Mouse (Mus musculus) lung, postnatal 0 days (tissue): ENCODE measurements at regions not wholly inside any gene's neighbourhood (a gene's known extent, or its start where the extent isn't known, plus 50 kb on each side); places are given as distances from the start of the nearest gene placed in this dataset.
A peak's percentile ranks its signal among the peaks of the same experiment; 100 is the strongest.

Experiments used
- ATAC-seq: fragments of 200-750 bp; cut with Nextera tagmentation; 2 replicates; pipeline ENCODE4 v1.8.0; 2017; ENCODE audit warnings: moderate library complexity
- DNase-seq: peaks from one replicate; pipeline ENCODE4 v3.0.0-alpha.2; 2016; ENCODE audit warnings: low spot score
- H3K27ac ChIP-seq: fragments of 300-500 bp; sonication (generic); 2 replicates; pipeline ENCODE4 v1.5.1; 2014; ENCODE audit warnings: antibody characterized with exemption, mild to moderate bottlenecking, low read length, mixed read lengths
- H3K27me3 ChIP-seq: fragments of 300-500 bp; sonication (generic); replicated peaks from 2 replicates; pipeline ENCODE4 v1.6.1; 2014; ENCODE audit warnings: low read length, mixed read lengths; ENCODE audit not compliant: insufficient read depth
- H3K36me3 ChIP-seq: fragments of 300-500 bp; sonication (generic); 2 replicates; pipeline ENCODE4 v1.6.1; 2014; ENCODE audit warnings: low read length, mixed read lengths; ENCODE audit not compliant: insufficient read depth
- H3K4me1 ChIP-seq: fragments of 300-500 bp; sonication (generic); 2 replicates; pipeline ENCODE4 v1.6.1; 2014; ENCODE audit warnings: antibody characterized with exemption, low read depth, low read length, mixed read lengths; ENCODE audit not compliant: insufficient read depth
- H3K4me2 ChIP-seq: fragments of 300-500 bp; sonication (generic); replicated peaks from 2 replicates; pipeline ENCODE4 v1.6.1; 2014; ENCODE audit warnings: low read depth, mild to moderate bottlenecking, low read length, moderate library complexity, mixed read lengths
- H3K4me3 ChIP-seq: fragments of 300-500 bp; sonication (generic); 2 replicates; pipeline ENCODE4 v1.5.1; 2014; ENCODE audit warnings: low read depth, low read length
- H3K9ac ChIP-seq: fragments of 300-500 bp; sonication (generic); replicated peaks from 2 replicates; pipeline ENCODE4 v1.6.1; 2014; ENCODE audit warnings: low read depth, mild to moderate bottlenecking
- H3K9me3 ChIP-seq: fragments of 300-500 bp; sonication (generic); 2 replicates; pipeline ENCODE4 v1.6.1; 2016; ENCODE audit warnings: low read length, mixed read lengths
- CTCF ChIP-seq: IDR thresholded peaks from 2 replicates; pipeline ENCODE4 v1.5.1; 2016; ENCODE audit warnings: antibody characterized with exemption, mild to moderate bottlenecking
- EP300 ChIP-seq: IDR thresholded peaks from 2 replicates; pipeline ENCODE4 v1.6.1; 2016; ENCODE audit warnings: antibody characterized with exemption, mild to moderate bottlenecking, control low read depth
- WGBS: fragments of 180-500 bp; shearing (Covaris S2); extraction: QIAGEN DNeasy Blood & Tissue Kit; methylation state at CpG from one replicate; pipeline ENCODE4 v1.1.7; 2014; 5-methylcytosine and 5-hydroxymethylcytosine counted together

GRCm38 (mm10) chr16:23838696-23839095 is 52.1 kb downstream of the Sst start:
- H3K27me3 ChIP-seq = no peaks in the 10 kb centered on the region
- no peak overlapping the region for H3K9ac ChIP-seq
- 18% methylated on average over 7 of the region's 7 CpGs for WGBS
- no peaks in the 10 kb centered on the region for H3K36me3 ChIP-seq
- no peaks in the 10 kb centered on the region for H3K9me3 ChIP-seq
- TF ChIP-seq CTCF (no peak), EP300 (no peak)
- ATAC-seq (no peak), DNase-seq (no peak)
- no peak overlapping the region for H3K27ac ChIP-seq
- no peak overlapping the region for H3K4me2 ChIP-seq
- H3K4me1 ChIP-seq = no peaks in the 10 kb centered on the region
- no peak overlapping the region for H3K4me3 ChIP-seq

- DNase-seq (no peak), ATAC-seq (no peak)
- Histone ChIP-seq H3K4me1 (0 out of 2 replicates have a peak, but pooled peaks cover under 1% of the 10 kb centered on the region), H3K27me3 (no peaks in the 10 kb centered on the region), H3K4me3 (no peak overlapping the region), H3K9me3 (no peaks in the 10 kb centered on the region), H3K4me2 (no peak overlapping the region), H3K27ac (no peak overlapping the region), H3K9ac (no peak overlapping the region), H3K36me3 (no peaks in the 10 kb centered on the region)
- WGBS = 53% methylated on average over 2 of the region's 2 CpGs
- TF ChIP-seq EP300 (no peak), CTCF (no peak)
Observed at GRCm38 (mm10) chr16:23838114-23838513, 52.6 kb downstream of the Sst start.

- H3K4me1 ChIP-seq = peaks cover 3% of the 10 kb centered on the region; the same call in 1 of the 2 replicates
- no peak overlapping the region for H3K9ac ChIP-seq
- no peaks in the 10 kb centered on the region for H3K36me3 ChIP-seq
- H3K4me3 ChIP-seq = no peak overlapping the region
- DNase-seq = no peak
- no peak for TF ChIP-seq EP300
- H3K9me3 ChIP-seq = no peaks in the 10 kb centered on the region
- ATAC-seq = no peak
- no peaks in the 10 kb centered on the region for H3K27me3 ChIP-seq
- H3K27ac ChIP-seq = no peak overlapping the region
- no peak overlapping the region for H3K4me2 ChIP-seq
- WGBS = 43% methylated on average over 4 of the region's 4 CpGs
Observed at GRCm38 (mm10) chr16:23834991-23835390, 55.8 kb downstream of the Sst start.

GRCm38 (mm10) chr16:23833603-23834002 is 57.2 kb downstream of the Sst start:
- Histone ChIP-seq H3K4me2 (no peak overlapping the region), H3K36me3 (no peaks in the 10 kb centered on the region), H3K4me1 (peaks cover 3% of the 10 kb centered on the region; the same call in 1 of the 2 replicates), H3K27ac (no peak overlapping the region), H3K4me3 (no peak overlapping the region), H3K27me3 (no peaks in the 10 kb centered on the region), H3K9me3 (no peaks in the 10 kb centered on the region), H3K9ac (no peak overlapping the region)
- TF ChIP-seq EP300 = no peak
- TF ChIP-seq CTCF = no peak
- peak; percentile 29 for DNase-seq
- 32% methylated on average over 2 of the region's 2 CpGs for WGBS
- ATAC-seq = peak; percentile 33

- DNase-seq = no peak
- Histone ChIP-seq H3K27ac (no peak overlapping the region), H3K9me3 (no peaks in the 10 kb centered on the region), H3K4me1 (peaks cover 3% of the 10 kb centered on the region; the same call in 1 of the 2 replicates), H3K9ac (no peak overlapping the region), H3K4me3 (no peak overlapping the region), H3K4me2 (no peak overlapping the region), H3K36me3 (no peaks in the 10 kb centered on the region), H3K27me3 (no peaks in the 10 kb centered on the region)
- no peak for TF ChIP-seq CTCF
- ATAC-seq = no peak
- WGBS = 46% methylated on average over 2 of the region's 2 CpGs
Observed at GRCm38 (mm10) chr16:23833042-23833423, 57.7 kb downstream of the Sst start.

- H3K36me3 ChIP-seq = no peaks in the 10 kb centered on the region
- H3K27ac ChIP-seq = no peak overlapping the region
- no peak for TF ChIP-seq CTCF
- TF ChIP-seq EP300 = no peak
- H3K4me2 ChIP-seq = no peak overlapping the region
- no peak for DNase-seq
- no peaks in the 10 kb centered on the region for H3K9me3 ChIP-seq
- H3K9ac ChIP-seq = no peak overlapping the region
- 63% methylated on average over 9 of the region's 9 CpGs for WGBS
- H3K4me1 ChIP-seq = peaks cover 3% of the 10 kb centered on the region; the same call in 1 of the 2 replicates
- no peaks in the 10 kb centered on the region for H3K27me3 ChIP-seq
- H3K4me3 ChIP-seq = no peak overlapping the region
- no peak for ATAC-seq
Observed at GRCm38 (mm10) chr16:23832393-23833041, 58.2 kb downstream of the Sst start.

- Histone ChIP-seq H3K4me2 (no peak overlapping the region), H3K27ac (no peak overlapping the region), H3K4me3 (no peak overlapping the region), H3K36me3 (no peaks in the 10 kb centered on the region), H3K27me3 (no peaks in the 10 kb centered on the region), H3K9ac (no peak overlapping the region), H3K9me3 (no peaks in the 10 kb centered on the region), H3K4me1 (no peaks in the 10 kb centered on the region)
- DNase-seq (no peak), ATAC-seq (no peak)
- TF ChIP-seq CTCF (no peak), EP300 (no peak)
- 91% methylated on average over 5 of the region's 5 CpGs for WGBS
Observed at GRCm38 (mm10) chr16:23825662-23826061, 65.1 kb downstream of the Sst start.
